Mouse (Mus musculus) heart, embryonic 16.5 days (tissue): ENCODE measurements around the gene Myl9. TPM values are rescaled to one million over a fixed set of nuclear protein-coding genes. Genes with fewer than 3 reads are reported as not detected.
"Not testable (repeated sequence)": the region's sequence is repeated elsewhere in the genome, so short reads cannot be mapped to it uniquely, and the experiment has no call there.

Experiments used
- ATAC-seq: fragments of 200-750 bp; cut with Nextera tagmentation; replicated peaks from 2 replicates; pipeline ENCODE4 v1.8.0; 2017; ENCODE audit warnings: moderate number of reproducible peaks; ENCODE audit not compliant: insufficient read depth, low FRiP score; ENCODE audit errors: extremely low read depth
- H3K27ac ChIP-seq: fragments of 300-500 bp; sonication (generic); 2 replicates; pipeline ENCODE4 v1.5.1; 2014; ENCODE audit warnings: mild to moderate bottlenecking, low read length, control low read depth, moderate library complexity
- H3K27me3 ChIP-seq: fragments of 300-500 bp; sonication (generic); 2 replicates; pipeline ENCODE4 v1.6.1; 2014; ENCODE audit warnings: low read length, mixed read lengths; ENCODE audit not compliant: control insufficient read depth, insufficient read depth
- H3K36me3 ChIP-seq: fragments of 300-500 bp; sonication (generic); 2 replicates; pipeline ENCODE4 v1.6.1; 2014; ENCODE audit not compliant: control insufficient read depth, insufficient read depth
- H3K4me1 ChIP-seq: fragments of 300-500 bp; sonication (generic); 2 replicates; pipeline ENCODE4 v1.6.1; 2014; ENCODE audit warnings: low read length, mixed read lengths; ENCODE audit not compliant: control insufficient read depth, insufficient read depth
- H3K4me2 ChIP-seq: fragments of 300-500 bp; sonication (generic); 2 replicates; pipeline ENCODE4 v1.6.1; 2014; ENCODE audit warnings: low read depth, mild to moderate bottlenecking, control low read depth, low read length
- H3K4me3 ChIP-seq: fragments of 300-500 bp; sonication (generic); 2 replicates; pipeline ENCODE4 v1.5.1; 2014; ENCODE audit warnings: mild to moderate bottlenecking, control low read depth, low read length
- H3K9ac ChIP-seq: fragments of 300-500 bp; sonication (generic); 2 replicates; pipeline ENCODE4 v1.6.1; 2014; ENCODE audit warnings: low read length, control low read depth
- H3K9me3 ChIP-seq: fragments of 300-500 bp; sonication (generic); replicated peaks from 2 replicates; pipeline ENCODE4 v1.6.1; 2016; ENCODE audit warnings: low read length; ENCODE audit not compliant: control insufficient read depth
- WGBS: fragments of 180-500 bp; shearing (Covaris S2); extraction: QIAGEN DNeasy Blood & Tissue Kit; methylation state at CpG from one replicate; pipeline ENCODE4 v1.1.7; 2014; 5-methylcytosine and 5-hydroxymethylcytosine counted together
- polyA plus RNA-seq: library from polyadenylated mRNA; unstranded; fragments of >200 nt; fragmentation: Nextera tagmentation; extraction: Ambion mirVana; gene quantifications from 2 replicates; pipeline ENCODE4 v1.2.1, GENCODE M21; 2015

Myl9 gene
- polyA plus RNA-seq, 1 experiment from 2014 or later: 1,731 TPM

DNA sequence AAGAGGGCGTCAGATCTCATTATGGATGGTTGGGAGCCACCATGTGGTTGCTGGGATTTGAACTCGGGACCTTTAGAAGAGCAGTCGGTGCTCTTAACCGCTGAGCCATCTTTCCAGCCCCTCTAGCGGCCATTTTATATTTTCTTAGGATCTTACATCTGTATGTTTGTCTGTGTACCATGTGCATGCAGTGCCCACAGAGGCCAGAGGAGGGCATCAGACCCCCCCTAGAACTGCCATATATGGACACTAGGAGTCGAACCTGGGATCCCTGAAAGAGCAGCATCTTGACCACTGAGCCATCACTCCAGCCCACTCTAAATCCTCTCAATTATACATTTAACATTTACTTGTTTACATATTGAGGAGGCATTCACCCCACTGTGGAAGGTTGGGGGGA is 49.9 kb downstream of the Myl9 start:
- not testable (repeated sequence) for H3K27ac ChIP-seq, H3K4me2 ChIP-seq, H3K4me1 ChIP-seq, H3K27me3 ChIP-seq, ATAC-seq, H3K9ac ChIP-seq, H3K36me3 ChIP-seq, H3K4me3 ChIP-seq, H3K9me3 ChIP-seq
- 78% methylated on average over 6 of the region's 6 CpGs for WGBS

Other genes with a start within 250 kb of the Myl9 start
- 22.0 and 24.0 TPM in 2 replicates for gene Aar2, start 227.8 kb upstream of the Myl9 start, polyA plus RNA-seq
- gene Dlgap4, start 161.7 kb upstream of the Myl9 start, polyA plus RNA-seq: 49.9 and 57.8 TPM in 2 replicates
- 28.9 and 30.1 TPM in 2 replicates for gene Tgif2, start 64.6 kb downstream of the Myl9 start, polyA plus RNA-seq
- 5.8 and 5.9 TPM in 2 replicates for gene 4930518I15Rik, start 82.5 kb downstream of the Myl9 start, polyA plus RNA-seq
- gene Rab5if, start 87.7 kb downstream of the Myl9 start, polyA plus RNA-seq: 171 and 173 TPM in 2 replicates
- 3.4 and 8.4 TPM in 2 replicates for gene Sla2, start 111.8 kb downstream of the Myl9 start, polyA plus RNA-seq
- 41.4 and 60.0 TPM in 2 replicates for gene Ndrg3, start 216.6 kb downstream of the Myl9 start, polyA plus RNA-seq
- 31.1 and 34.5 TPM in 2 replicates for gene Dsn1, start 231.7 kb downstream of the Myl9 start, polyA plus RNA-seq